Mouse (Mus musculus) frontal cortex, postnatal 14 days (tissue): ENCODE data around the gene Larp1b.

Source experiments
- DNase-seq, 2 experiments: peaks; one replicate each; pipeline ENCODE4 v3.0.0; 2022; ENCODE audit warnings: low spot score in 2 of 2

Larp1b gene

DNA sequence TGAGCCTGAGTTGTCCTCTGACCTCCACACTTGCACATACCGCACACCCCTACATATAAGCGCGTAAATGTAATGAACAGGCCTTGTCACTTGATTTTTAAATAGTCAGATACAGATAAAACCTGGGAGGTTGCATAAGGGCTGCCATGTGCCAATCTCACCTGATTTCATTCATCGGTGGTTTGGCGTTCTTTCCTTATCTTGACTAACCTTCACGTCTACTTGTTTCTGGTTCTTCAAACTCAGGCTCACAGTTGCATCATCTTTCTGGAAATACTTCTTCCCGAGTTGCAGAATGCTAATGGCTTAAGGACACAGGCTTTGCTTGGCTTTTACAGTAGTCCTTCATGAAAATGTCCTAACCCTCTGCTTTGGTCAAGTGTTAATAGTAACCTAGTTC lies 71.1 kb downstream of the Larp1b start:
- DNase-seq: no peak

DNA sequence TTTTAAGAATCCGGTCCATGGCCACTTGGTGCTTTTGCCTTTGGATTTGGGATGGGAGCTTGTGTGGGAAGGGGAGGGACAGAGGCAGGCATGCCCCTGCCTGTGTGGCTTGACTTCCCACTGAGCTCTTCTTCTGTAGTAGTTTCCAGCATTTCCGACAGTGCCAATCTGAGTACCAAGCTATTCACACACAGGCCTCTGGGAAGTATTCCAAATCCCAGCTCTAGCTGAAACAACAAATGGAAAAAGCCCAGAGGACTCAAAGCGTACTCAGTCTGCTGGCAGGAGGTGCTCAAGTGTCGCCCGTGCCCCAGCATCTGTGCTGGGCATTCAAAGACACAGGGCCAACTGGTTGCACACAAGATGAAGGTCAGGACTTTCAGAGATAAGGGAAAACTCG lies 72.4 kb downstream of the Larp1b start:
- DNase-seq: peak in 1 of 2 experiments; percentile 8

DNA sequence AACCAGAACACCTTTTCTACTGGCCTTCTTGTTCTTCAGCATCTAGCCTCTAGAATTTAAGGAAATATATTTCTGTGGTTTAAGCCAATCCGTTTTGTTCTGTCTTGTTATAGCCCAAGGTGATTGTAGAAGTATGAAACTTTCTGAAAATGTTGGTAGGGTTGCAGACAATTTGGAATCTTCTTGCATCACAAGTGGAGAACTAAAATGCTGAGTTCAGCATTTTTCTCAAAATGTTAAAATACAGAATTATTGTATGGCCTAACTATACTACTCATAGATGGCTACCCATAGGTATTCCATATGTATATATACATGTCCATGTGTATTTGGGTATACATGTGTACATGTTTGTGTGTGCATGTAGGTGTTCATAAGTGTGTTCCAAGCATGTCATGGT lies 81.1 kb downstream of the Larp1b start:
- DNase-seq: no peak

DNA sequence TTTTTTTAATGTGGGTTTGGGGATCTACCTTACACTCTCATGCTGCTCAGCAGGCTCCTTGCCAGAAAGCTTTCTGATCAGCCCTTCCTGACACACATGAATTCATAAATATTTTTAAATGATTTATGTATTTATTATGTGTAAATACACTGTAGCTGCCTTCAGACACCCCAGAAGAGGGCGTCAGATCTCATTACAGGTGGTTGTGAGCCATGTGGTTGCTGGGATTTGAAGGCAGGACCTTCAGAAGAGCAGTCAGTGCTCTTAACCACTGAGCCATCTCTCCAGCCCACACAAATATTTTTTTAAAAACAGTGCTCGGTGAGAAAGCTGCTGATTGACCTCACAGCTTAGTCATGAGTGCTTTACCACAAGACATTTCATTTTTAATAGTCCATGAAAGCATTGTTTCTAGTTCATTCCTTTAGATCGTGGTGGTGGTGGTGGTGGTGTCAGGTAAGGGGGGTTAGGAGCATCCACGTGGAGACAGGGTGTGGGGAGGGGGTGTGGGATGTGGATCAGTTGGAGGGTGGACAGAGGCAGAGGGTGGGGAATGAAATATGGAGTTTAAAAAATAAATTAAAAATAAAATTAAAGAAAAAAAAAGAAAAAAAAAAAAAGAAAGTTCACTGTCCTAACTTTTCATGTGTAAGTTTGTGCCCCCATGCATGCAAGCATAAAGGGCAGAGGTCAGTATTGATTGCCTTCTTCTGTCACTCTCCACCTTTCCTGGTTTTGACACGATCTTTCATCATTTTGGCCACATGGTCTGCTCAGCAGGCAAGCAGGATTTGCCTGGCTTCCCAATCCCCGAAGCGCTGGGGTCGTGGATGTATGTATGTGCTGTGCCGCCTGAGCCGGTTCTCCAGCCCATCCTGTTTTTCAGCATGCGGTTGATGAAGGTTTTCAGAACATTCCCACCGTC lies 81.9 kb downstream of the Larp1b start:
- no peak for DNase-seq

DNA sequence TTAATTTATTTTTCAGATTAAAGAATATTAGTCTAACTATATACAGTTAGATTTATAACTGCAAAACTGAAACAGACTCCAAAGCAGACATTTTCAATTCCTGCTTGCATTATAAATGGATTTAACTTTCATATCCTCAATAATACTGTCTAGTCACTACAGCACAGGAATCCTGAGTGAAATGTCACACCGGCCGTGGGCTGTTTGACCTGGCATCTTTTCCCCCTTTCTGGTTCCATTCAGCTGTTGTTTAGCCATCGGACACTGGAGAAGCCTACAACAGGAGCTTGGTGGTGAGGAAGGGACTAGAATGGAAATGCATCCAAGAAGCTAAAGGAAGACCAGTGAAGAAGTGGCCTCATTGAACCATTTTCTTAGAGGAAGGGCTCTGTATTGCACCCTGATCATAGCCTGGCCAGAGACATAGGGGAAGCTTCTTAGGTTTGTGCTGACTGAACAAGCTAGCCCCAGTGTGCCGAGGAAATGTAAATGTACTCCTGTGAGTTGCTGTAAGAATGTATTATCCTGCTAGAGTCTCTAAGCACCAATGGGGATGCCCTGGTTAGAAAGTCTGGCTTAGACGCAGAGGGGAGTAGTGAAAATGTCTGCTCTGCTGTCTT lies 88.8 kb downstream of the Larp1b start:
- no peak for DNase-seq

DNA sequence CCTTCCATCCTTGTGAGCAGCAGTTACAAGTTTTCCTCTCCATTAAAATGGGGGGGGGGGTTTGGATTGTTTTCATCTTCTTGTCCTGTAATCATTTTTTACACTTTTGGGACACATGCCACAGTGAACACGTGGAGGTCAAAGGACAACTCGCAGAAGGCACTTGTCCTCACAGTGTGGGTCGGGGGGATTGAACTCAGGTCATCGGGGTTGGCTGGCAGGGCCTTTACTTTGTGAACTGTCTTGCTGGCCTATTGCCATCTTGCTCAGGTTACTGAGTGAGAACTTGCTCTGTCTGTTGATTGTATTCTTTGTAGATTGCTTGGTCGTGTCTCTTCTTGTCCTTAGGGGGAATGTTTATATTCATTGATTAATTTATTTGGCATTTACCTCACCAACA lies 91.6 kb downstream of the Larp1b start:
- DNase-seq: no peak

DNA sequence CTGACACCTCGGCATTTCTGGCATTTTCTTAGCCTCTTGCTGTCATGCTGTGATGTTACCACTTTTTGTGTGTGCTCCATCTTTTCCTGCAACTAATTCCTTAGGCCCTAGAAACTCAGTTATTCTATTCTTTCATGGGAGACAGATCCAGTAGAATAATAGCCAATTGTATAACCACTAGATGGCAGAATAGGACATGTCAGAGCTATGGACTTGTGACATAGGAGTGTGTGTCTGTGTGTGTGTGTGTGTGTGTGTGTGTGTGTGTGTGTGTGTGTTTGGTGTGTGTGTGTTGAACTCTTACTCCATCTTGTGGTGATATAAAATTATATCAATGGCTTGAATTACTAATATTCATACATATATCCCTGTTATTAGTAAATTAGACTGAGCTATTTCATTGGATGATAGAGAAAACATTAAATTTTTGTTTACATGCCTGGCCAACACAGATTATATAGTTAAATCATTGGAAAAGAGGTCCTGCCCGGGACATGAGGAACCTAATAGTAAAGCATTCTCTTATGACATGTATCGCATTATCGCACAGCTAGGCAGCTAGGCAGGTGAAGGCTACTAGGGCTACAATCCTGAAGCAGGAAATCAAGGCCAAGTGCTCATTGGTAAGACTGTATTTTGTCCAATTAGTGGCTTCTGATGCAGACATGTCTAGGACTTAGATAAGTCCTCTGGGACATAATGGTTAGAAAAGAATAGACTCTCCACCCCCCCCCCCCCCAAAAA lies 92.7 kb downstream of the Larp1b start:
- DNase-seq: no peak

DNA sequence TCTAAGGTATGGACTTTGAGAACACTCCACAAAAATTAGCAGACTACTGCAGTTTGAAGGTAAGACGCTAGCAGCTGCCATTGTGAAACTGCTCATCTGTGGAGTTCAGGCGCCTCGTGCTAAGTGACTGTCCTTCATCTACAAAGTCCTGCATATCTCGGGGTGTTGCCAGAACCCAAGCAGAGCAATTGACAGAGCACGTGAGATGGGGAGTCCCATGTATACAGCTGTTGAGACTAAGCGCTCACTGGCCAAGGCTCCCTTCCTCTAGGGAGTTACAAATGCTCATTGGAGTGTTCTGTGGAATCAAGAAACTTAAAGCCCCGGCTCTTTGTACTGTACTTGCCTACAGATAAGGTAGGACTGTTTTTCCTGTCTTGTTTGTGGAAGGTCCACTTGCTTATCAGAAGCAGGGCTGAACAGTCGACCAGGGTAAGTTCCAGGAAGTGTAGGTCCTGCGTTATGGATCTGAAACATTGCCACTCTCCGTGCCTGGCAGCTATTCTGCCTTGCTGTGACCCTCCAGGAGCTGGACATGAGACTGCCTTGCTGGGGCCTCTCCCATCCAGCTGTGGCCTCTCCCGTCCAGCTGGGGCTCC lies 94.2 kb downstream of the Larp1b start:
- DNase-seq: no peak

DNA sequence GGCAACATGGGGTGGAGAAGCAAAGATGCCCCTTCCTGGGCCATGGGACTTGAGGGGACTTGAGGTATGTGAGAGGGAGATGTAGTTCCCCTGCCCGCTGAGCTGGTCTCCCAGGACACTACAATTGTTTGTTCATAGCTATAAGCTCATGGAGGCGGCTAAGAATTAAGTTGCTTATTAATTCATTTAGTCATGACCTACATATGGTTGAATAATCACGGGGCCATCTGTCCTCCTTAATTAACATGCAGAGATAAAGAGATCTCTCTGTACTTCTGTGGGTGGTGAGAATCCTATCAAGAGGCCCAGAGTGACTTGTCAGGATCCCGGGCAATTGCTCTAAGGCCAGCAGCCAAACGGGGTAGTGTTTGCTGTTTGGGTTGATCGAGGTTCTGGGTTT lies 98.2 kb downstream of the Larp1b start:
- no peak for DNase-seq

DNA sequence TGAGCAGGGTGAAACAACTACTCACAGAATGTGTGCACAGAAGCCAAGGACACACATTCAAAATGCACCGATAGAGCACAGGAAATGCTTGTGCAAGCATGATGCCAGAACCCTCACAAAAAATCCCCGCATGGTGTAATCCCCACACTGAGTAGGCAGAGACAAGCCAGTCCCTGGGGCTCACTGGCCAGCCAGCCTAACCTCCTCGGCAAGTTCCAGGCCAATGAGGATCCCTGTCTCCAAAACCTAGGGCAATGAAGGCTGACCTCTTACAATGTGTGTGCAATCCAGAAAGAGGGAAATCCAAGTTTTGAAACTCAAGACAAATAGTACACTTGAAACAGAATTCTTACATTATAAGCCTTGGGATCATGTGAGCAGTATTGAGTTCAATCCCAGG lies 103.7 kb downstream of the Larp1b start:
- no peak for DNase-seq

- DNase-seq: peak; percentile 37 to 40
Measured at GRCm38 (mm10) chr3:41058395-41058794, 108.8 kb downstream of the Larp1b start.

GRCm38 (mm10) chr3:41059249-41059648 lies 109.6 kb downstream of the Larp1b start:
- no peak for DNase-seq

DNA sequence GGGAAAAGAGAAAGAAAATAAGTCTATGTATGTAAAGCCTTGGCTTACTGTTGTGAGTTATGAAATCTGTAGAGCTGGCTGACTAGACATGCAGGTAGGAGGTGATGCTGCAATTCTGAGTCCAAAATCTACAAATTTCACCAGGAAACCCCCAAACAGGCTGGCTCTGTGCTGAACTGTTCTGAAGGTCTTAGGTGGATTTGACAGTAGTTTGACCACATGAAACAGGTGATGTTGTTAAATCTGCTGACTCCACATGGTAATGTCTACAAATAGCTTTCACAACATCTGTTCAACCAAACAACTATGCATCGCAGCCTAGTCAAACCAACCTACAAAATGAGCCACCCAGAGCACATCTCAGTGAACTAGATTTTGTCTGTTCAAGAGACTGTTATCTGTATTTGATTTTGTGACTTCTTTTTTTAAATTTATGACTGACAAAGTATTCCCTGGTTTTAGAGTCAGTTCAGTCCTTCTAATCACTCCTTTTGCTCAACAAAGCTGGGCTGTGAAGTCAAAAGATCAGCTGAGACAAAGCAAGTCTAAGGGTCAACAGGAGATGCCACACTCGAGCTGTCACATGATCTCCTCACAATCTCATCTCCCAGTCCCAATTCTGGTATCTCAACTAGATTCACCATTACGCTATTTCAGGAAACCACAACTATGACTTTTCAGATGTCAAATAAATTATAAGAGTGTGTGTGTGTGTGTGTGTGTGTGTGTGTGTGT lies 112.4 kb downstream of the Larp1b start:
- DNase-seq: no peak

DNA sequence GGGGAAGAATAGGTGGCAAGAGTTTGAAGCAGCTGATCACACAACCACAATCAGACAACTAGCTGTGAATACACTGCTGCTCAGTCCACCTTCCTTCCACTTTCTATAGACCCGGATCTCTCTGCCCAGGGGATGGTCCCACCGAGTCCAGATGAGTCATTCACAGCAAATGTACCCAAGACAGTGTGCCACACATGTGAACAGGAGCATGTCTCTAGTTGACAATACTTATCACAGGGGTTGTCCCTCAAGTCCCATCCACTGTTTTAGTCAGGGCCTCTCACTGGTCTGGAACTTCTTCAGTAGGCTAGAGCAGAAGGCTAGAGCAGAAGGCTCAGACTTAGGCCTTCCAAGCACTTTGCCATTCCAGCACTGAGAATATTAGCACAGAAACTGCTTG lies 113.1 kb downstream of the Larp1b start:
- no peak for DNase-seq

DNA sequence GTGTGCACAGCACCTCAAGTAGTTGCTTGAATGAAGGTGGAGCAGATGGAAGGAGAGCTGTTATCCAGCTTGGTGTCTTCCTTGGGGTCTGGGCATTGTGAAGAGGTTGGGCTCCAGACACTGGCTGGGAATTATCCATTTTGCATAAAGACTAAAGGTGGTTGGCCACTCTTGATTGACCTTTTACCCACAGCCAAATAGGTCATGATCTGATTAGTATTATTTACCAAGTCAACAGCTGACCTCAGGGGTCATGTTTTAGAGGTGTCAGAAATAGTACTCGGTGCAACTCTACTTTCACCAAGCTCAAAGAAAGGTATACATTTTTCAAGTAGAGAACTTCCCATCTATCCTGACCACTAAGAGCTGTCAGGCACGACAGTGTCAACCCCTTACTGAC lies 115.7 kb downstream of the Larp1b start:
- DNase-seq: no peak

GRCm38 (mm10) chr3:41070519-41070918 lies 120.9 kb downstream of the Larp1b start:
- DNase-seq: no peak

GRCm38 (mm10) chr3:41075376-41075775 lies 125.7 kb downstream of the Larp1b start:
- no peak for DNase-seq

GRCm38 (mm10) chr3:41078673-41079072 lies 129.0 kb downstream of the Larp1b start:
- DNase-seq: no peak

DNA sequence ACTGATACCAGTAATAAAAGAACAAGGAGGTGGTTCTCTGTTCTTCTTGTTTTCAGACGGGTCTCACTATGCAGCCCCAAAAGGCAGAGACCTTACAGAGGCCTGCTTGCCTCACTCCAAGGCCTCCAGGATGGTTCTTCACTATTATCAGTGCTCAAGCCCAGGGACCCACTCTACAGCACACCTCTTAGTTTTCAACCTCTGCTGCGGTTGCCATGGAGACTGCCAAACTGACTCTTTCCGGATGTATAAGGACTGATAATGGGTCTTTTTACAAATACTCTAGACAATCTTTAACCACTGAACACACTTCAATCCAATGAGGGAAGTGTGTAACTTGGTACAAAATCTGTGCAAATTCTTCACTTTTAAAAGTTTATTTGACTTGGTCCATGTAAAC lies 131.1 kb downstream of the Larp1b start:
- DNase-seq: no peak

DNA sequence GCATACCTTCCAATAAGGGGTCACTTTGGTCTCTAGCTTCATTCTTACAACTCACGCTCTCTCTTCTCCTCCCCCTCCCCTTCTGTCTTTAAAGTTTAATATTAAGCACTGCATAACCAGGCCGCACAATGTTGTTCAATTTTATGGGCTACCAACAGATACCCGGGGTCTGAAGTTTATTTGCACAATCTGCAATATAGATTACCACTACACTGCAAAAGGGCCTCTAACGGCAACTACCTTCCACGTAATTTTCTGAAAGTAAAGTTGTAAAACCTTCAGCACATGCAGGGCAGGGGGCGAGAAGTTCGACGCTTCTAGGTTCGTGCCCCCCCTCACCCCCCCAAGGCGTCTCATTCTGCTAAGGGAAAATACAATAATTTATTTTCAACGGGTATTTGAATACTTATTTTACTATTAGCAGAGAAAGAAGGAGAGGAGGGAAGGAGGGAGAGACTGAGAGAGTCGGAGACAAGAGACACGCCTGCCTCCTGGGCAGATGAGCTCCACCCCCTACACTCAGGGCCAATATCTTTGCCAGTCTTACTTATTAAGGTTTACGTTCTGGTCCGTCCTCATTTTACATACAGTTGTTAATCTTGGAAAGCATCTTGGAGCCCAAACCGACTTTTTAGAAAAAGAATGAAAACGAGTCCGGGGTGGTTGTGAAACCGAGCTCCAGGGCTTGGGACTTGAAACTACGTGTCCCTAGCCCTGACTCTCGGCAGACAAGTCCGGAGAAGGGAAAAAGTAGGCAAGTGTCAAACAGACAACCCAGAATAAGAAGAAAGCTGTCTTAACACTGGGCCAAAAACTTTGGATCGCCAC lies 132.1 kb downstream of the Larp1b start:
- no peak for DNase-seq

GRCm38 (mm10) chr3:41082520-41082884 lies 132.9 kb downstream of the Larp1b start:
- no peak for DNase-seq
